Mouse (Mus musculus) lung, embryonic 15.5 days (tissue): ENCODE measurements around the gene Dohh. TPM values are rescaled to one million over a fixed set of nuclear protein-coding genes. Genes with fewer than 3 reads are reported as not detected.

Source experiments
- ATAC-seq: fragments of 200-750 bp; cut with Nextera tagmentation; 2 replicates; pipeline ENCODE4 v1.8.0; 2017; ENCODE audit warnings: moderate number of reproducible peaks, borderline replicate concordance; ENCODE audit not compliant: low FRiP score, low TSS enrichment; ENCODE audit errors: extremely low read depth
- H3K27ac ChIP-seq: fragments of 300-500 bp; sonication (generic); 2 replicates; pipeline ENCODE4 v1.5.1; 2015; ENCODE audit warnings: moderate library complexity, mild to moderate bottlenecking, inconsistent platforms
- H3K27me3 ChIP-seq: fragments of 300-500 bp; sonication (generic); 2 replicates; pipeline ENCODE4 v1.6.1; 2015; ENCODE audit warnings: inconsistent platforms
- H3K36me3 ChIP-seq: fragments of 300-500 bp; sonication (generic); 2 replicates; pipeline ENCODE4 v1.6.1; 2015; ENCODE audit warnings: inconsistent platforms
- H3K4me1 ChIP-seq: fragments of 300-500 bp; sonication (generic); 2 replicates; pipeline ENCODE4 v1.6.1; 2015; ENCODE audit warnings: inconsistent platforms
- H3K4me2 ChIP-seq: fragments of 300-500 bp; sonication (generic); 2 replicates; pipeline ENCODE4 v1.6.1; 2015; ENCODE audit warnings: inconsistent platforms, mild to moderate bottlenecking, moderate library complexity
- H3K4me3 ChIP-seq: fragments of 300-500 bp; sonication (generic); 2 replicates; pipeline ENCODE4 v1.5.1; 2015; ENCODE audit warnings: mild to moderate bottlenecking, inconsistent platforms
- H3K9ac ChIP-seq: fragments of 300-500 bp; sonication (generic); 2 replicates; pipeline ENCODE4 v1.6.1; 2015; ENCODE audit warnings: inconsistent platforms
- H3K9me3 ChIP-seq: fragments of 300-500 bp; sonication (generic); 2 replicates; pipeline ENCODE4 v1.6.1; 2016; ENCODE audit warnings: inconsistent platforms
- WGBS: fragments of 180-500 bp; shearing (Covaris S2); methylation state at CpG from one replicate; pipeline ENCODE4 v1.1.7; 2015; 5-methylcytosine and 5-hydroxymethylcytosine counted together
- microRNA-seq: library from miRNA; unstranded; fragments of <30 nt; microRNA quantifications from one replicate; pipeline ENCODE4, GENCODE M21; 2016
- polyA plus RNA-seq: library from polyadenylated mRNA; unstranded; fragments of >200 nt; fragmentation: Nextera tagmentation; extraction: Ambion mirVana; gene quantifications from 2 replicates; pipeline ENCODE4 v1.2.1, GENCODE M21; 2015

The Dohh gene
- polyA plus RNA-seq, 1 experiment from 2014 or later = 75.9 TPM

- Histone ChIP-seq H3K27ac (peak overlapping the region; percentile 97), H3K9ac (peak overlapping the region; percentile 77), H3K9me3 (no peaks in the 10 kb centered on the region), H3K27me3 (0 out of 2 replicates have a peak, but pooled peaks cover 3% of the 10 kb centered on the region), H3K4me1 (peaks cover 52% of the 10 kb centered on the region), H3K4me2 (peak overlapping the region; percentile 97), H3K36me3 (no peaks in the 10 kb centered on the region), H3K4me3 (peak overlapping the region; percentile 80)
- 0 out of 2 replicates have a peak, but pooled peaks have one; percentile 2 for ATAC-seq
- WGBS = 3% methylated on average over 25 of the region's 70 CpGs
Observed at GRCm38 (mm10) chr10:81430831-81431525, 46.8 kb downstream of the Dohh start.

GRCm38 (mm10) chr10:81431526-81432168, 47.4 kb downstream of the Dohh start:
- no peak for ATAC-seq
- Histone ChIP-seq H3K9ac (no peak overlapping the region), H3K27ac (peak overlapping the region; percentile 97; the same call in 1 of the 2 replicates), H3K4me3 (peak overlapping the region; percentile 80), H3K4me2 (peak overlapping the region; percentile 97), H3K4me1 (peaks cover 52% of the 10 kb centered on the region), H3K9me3 (no peaks in the 10 kb centered on the region), H3K36me3 (no peaks in the 10 kb centered on the region), H3K27me3 (0 out of 2 replicates have a peak, but pooled peaks cover 3% of the 10 kb centered on the region)
- WGBS = 15% methylated on average over 14 of the region's 15 CpGs

GRCm38 (mm10) chr10:81432169-81432867, 48.1 kb downstream of the Dohh start:
- Histone ChIP-seq H3K27ac (no peak overlapping the region), H3K9ac (no peak overlapping the region)

GRCm38 (mm10) chr10:81432868-81433262, 48.6 kb downstream of the Dohh start:
- peak; percentile 86 for ATAC-seq
- Histone ChIP-seq H3K27me3 (0 out of 2 replicates have a peak, but pooled peaks cover 3% of the 10 kb centered on the region), H3K27ac (no peak overlapping the region), H3K9me3 (no peaks in the 10 kb centered on the region), H3K4me3 (peak overlapping the region; percentile 19), H3K4me1 (peaks cover 47% of the 10 kb centered on the region), H3K36me3 (no peaks in the 10 kb centered on the region), H3K9ac (no peak overlapping the region; the same call in 1 of the 2 replicates), H3K4me2 (peak overlapping the region; percentile 54)
- WGBS = 2% methylated on average over 17 of the region's 17 CpGs

More at GRCm38 (mm10) chr10:81432169-81432867, 48.1 kb downstream of the Dohh start:
- Histone ChIP-seq H3K4me2 (peak overlapping the region; percentile 54), H3K4me3 (peak overlapping the region; percentile 10; the same call in 1 of the 2 replicates), H3K4me1 (peaks cover 49% of the 10 kb centered on the region), H3K9me3 (no peaks in the 10 kb centered on the region), H3K36me3 (no peaks in the 10 kb centered on the region), H3K27me3 (0 out of 2 replicates have a peak, but pooled peaks cover 3% of the 10 kb centered on the region)
- WGBS = 60% methylated on average over 21 of the region's 21 CpGs
- no peak for ATAC-seq

- 74% methylated on average over 26 of the region's 26 CpGs for WGBS
Observed at GRCm38 (mm10) chr10:81433541-81434289, 49.5 kb downstream of the Dohh start.

GRCm38 (mm10) chr10:81434361-81435263, 50.4 kb downstream of the Dohh start:
- Histone ChIP-seq H3K4me2 (no peak overlapping the region), H3K9ac (no peak overlapping the region), H3K27ac (peak overlapping the region; percentile 38), H3K36me3 (no peaks in the 10 kb centered on the region), H3K9me3 (no peaks in the 10 kb centered on the region), H3K27me3 (no peaks in the 10 kb centered on the region), H3K4me1 (peaks cover 43% of the 10 kb centered on the region), H3K4me3 (no peak overlapping the region)
- ATAC-seq = no peak
- 51% methylated on average over 15 of the region's 15 CpGs for WGBS

More at GRCm38 (mm10) chr10:81433541-81434289, 49.5 kb downstream of the Dohh start:
- Histone ChIP-seq H3K27me3 (no peaks in the 10 kb centered on the region), H3K36me3 (no peaks in the 10 kb centered on the region), H3K9me3 (no peaks in the 10 kb centered on the region), H3K27ac (peak overlapping the region; percentile 38; the same call in 1 of the 2 replicates), H3K4me3 (no peak overlapping the region), H3K9ac (no peak overlapping the region; the same call in 1 of the 2 replicates), H3K4me1 (peaks cover 47% of the 10 kb centered on the region), H3K4me2 (peak overlapping the region; percentile 54; the same call in 1 of the 2 replicates)
- no peak for ATAC-seq

GRCm38 (mm10) chr10:81435436-81435835, 51.2 kb downstream of the Dohh start:
- 61% methylated on average over 3 of the region's 3 CpGs for WGBS

More at GRCm38 (mm10) chr10:81435436-81435835, 51.2 kb downstream of the Dohh start:
- Histone ChIP-seq H3K9me3 (no peaks in the 10 kb centered on the region), H3K9ac (no peak overlapping the region), H3K27me3 (no peaks in the 10 kb centered on the region), H3K36me3 (no peaks in the 10 kb centered on the region), H3K4me2 (no peak overlapping the region), H3K4me3 (no peak overlapping the region), H3K4me1 (peaks cover 41% of the 10 kb centered on the region), H3K27ac (no peak overlapping the region)
- no peak for ATAC-seq

Small RNA genes lying within 50 kb of the gene (microRNA-seq; reads per million reads assigned to microRNA genes)
- 1.5 reads per million for gene Mir1191b
- gene Mir6913 = not detected

Other genes starting within 250 kb of the Dohh start
- 34.1 and 36.9 TPM in 2 replicates for gene Zbtb7a, start 249.2 kb upstream of the Dohh start, polyA plus RNA-seq
- 41.0 and 47.5 TPM in 2 replicates for gene Pias4, start 216.5 kb upstream of the Dohh start, polyA plus RNA-seq
- 567 and 596 TPM in 2 replicates for gene Eef2, start 207.8 kb upstream of the Dohh start, polyA plus RNA-seq
- 52.6 and 56.1 TPM in 2 replicates for gene Dapk3, start 201.4 kb upstream of the Dohh start, polyA plus RNA-seq
- 0.16 TPM in 2 replicates for gene 4930442H23Rik, start 200.6 kb upstream of the Dohh start, polyA plus RNA-seq
- gene Nmrk2, start 182.4 kb upstream of the Dohh start, polyA plus RNA-seq = 0.11 and 0.30 TPM in 2 replicates
- gene Atcay, start 153.6 kb upstream of the Dohh start, polyA plus RNA-seq = 0.14 and 0.29 TPM in 2 replicates
- 5.3 and 5.4 TPM in 2 replicates for gene Zfr2, start 151.3 kb upstream of the Dohh start, polyA plus RNA-seq
- 2.7 and 3.9 TPM in 2 replicates for gene Matk, start 131.5 kb upstream of the Dohh start, polyA plus RNA-seq
- gene Mrpl54, start 117.5 kb upstream of the Dohh start, polyA plus RNA-seq = 208 and 225 TPM in 2 replicates
- gene Apba3, start 117.5 kb upstream of the Dohh start, polyA plus RNA-seq = 60.7 and 66.5 TPM in 2 replicates
- gene Tjp3, start 92.8 kb upstream of the Dohh start, polyA plus RNA-seq = 26.4 and 28.8 TPM in 2 replicates
- gene Pip5k1c, start 91.5 kb upstream of the Dohh start, polyA plus RNA-seq = 45.4 and 47.0 TPM in 2 replicates
- 48.4 and 49.9 TPM in 2 replicates for gene Cactin, start 63.3 kb upstream of the Dohh start, polyA plus RNA-seq
- 17.8 and 18.3 TPM in 2 replicates for gene Tbxa2r, start 55.7 kb upstream of the Dohh start, polyA plus RNA-seq
- gene Gipc3, start 41.2 kb upstream of the Dohh start, polyA plus RNA-seq = 0.07 and 0.10 TPM in 2 replicates
- gene Hmg20b, start 33.9 kb upstream of the Dohh start, polyA plus RNA-seq = 91.2 and 92.5 TPM in 2 replicates
- 17.6 and 20.4 TPM in 2 replicates for gene Mfsd12, start 26.9 kb upstream of the Dohh start, polyA plus RNA-seq
- gene 4930404N11Rik, start 18.6 kb upstream of the Dohh start, polyA plus RNA-seq = 2.0 and 3.0 TPM in 2 replicates
- 110 and 115 TPM in 2 replicates for gene Fzr1, start 5.9 kb upstream of the Dohh start, polyA plus RNA-seq
- 1.6 and 2.7 TPM in 2 replicates for gene Gm48551, start within 50 bp of the Dohh start, polyA plus RNA-seq
- gene Gm48552, start 4.6 kb downstream of the Dohh start, polyA plus RNA-seq = 0.45 and 2.3 TPM in 2 replicates
- 4.4 TPM in 2 replicates for gene Smim24, start 8.6 kb downstream of the Dohh start, polyA plus RNA-seq
- gene Nfic, start 71.2 kb downstream of the Dohh start, polyA plus RNA-seq = 86.0 and 87.2 TPM in 2 replicates
- gene Celf5, start 98.3 kb downstream of the Dohh start, polyA plus RNA-seq = 0.34 and 0.42 TPM in 2 replicates
- 81.8 and 82.8 TPM in 2 replicates for gene Ncln, start 112.0 kb downstream of the Dohh start, polyA plus RNA-seq
- 2.5 and 3.6 TPM in 2 replicates for gene S1pr4, start 115.7 kb downstream of the Dohh start, polyA plus RNA-seq
- gene Gna15, start 139.8 kb downstream of the Dohh start, polyA plus RNA-seq = 1.7 and 1.8 TPM in 2 replicates
- 72.7 and 74.2 TPM in 2 replicates for gene Gna11, start 160.8 kb downstream of the Dohh start, polyA plus RNA-seq
- gene Aes, start 175.1 kb downstream of the Dohh start, polyA plus RNA-seq = 662 and 670 TPM in 2 replicates
- 39.3 and 49.7 TPM in 2 replicates for gene Tle2, start 190.1 kb downstream of the Dohh start, polyA plus RNA-seq
- 28.1 and 29.3 TPM in 2 replicates for gene Tle6, start 216.6 kb downstream of the Dohh start, polyA plus RNA-seq
- gene BC025920, start 221.8 kb downstream of the Dohh start, polyA plus RNA-seq = 0.66 and 0.78 TPM in 2 replicates
- 41.1 TPM in 2 replicates for gene Sirt6, start 243.4 kb downstream of the Dohh start, polyA plus RNA-seq
- gene Ankrd24, start 244.1 kb downstream of the Dohh start, polyA plus RNA-seq = 8.6 and 9.8 TPM in 2 replicates